Mouse (Mus musculus) heart, postnatal 0 days (tissue): ENCODE results near the gene Kcnip4.

Source experiments
- CTCF ChIP-seq: IDR thresholded peaks from 2 replicates; pipeline ENCODE4 v1.5.1; 2016; ENCODE audit warnings: antibody characterized with exemption, control low read depth, low read depth
- EP300 ChIP-seq: IDR thresholded peaks from 2 replicates; pipeline ENCODE4 v1.6.1; 2016; ENCODE audit warnings: antibody characterized with exemption, low read depth

DNA sequence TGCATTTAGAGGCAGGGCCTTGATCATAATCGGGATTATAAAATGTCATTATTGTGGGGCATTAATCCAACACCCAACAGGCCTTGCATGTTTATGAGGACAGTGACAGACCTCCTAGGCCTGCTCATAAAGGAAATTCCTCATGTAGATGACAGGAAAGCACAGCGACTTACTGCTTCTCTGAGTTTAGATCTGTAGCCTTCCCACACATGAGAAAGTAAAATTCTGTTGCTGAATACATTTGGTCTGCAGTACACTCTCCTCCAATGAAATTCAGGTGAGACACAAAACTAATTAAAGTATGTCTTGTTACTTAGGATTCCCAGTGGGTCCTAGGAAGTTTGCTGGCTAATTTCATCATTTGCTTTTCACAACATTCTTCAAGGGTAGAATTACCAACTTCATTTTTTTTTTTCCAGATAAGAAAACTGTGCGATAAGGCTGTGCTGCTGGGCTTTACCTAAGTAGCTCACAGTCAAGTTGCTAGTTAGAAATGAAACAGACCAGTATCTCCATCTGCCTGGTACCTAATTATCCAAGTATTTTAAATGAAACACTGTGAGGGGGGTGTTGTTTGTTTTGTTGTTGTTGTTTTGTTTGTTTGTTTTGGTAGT lies 1033.7 kb downstream of the Kcnip4 start:
- no peak for TF ChIP-seq CTCF
- TF ChIP-seq EP300, result no peak
